Mouse (Mus musculus) frontal cortex, postnatal 25 days (tissue): ENCODE measurements around the gene Olfr140.

Experiments
- DNase-seq, 2 experiments: peaks; one replicate each; pipeline ENCODE4 v3.0.0; 2022; ENCODE audit warnings: low spot score in 2 of 2

The Olfr140 gene

GRCm38 (mm10) chr2:90063494-90063893 is at the start of gene Olfr140:
Gene Olfr140, minus strand, starts transcription at chr2:90063594.
- no peak for DNase-seq

GRCm38 (mm10) chr2:90070065-90070464 is 6.7 kb upstream of the Olfr140 start:
- no peak for DNase-seq

GRCm38 (mm10) chr2:90035037-90035436 is 28.4 kb downstream of the Olfr140 start, which contains the start of gene Olfr1265:
Gene Olfr1265, plus strand, starts transcription at chr2:90035337.
- DNase-seq = no peak

GRCm38 (mm10) chr2:90025477-90025876 is 37.9 kb downstream of the Olfr140 start, which contains the start of gene Olfr1264:
Gene Olfr1264, minus strand, starts transcription at chr2:90025577.
- no peak for DNase-seq

- DNase-seq = no peak
Measured at GRCm38 (mm10) chr2:90011831-90012230, 51.6 kb downstream of the Olfr140 start, which contains the start of gene Olfr1263. Gene Olfr1263, plus strand, starts transcription at chr2:90012131.

- no peak for DNase-seq
Measured at GRCm38 (mm10) chr2:89999845-90000244, 63.5 kb downstream of the Olfr140 start, which contains the start of gene Olfr1262. Gene Olfr1262, plus strand, starts transcription at chr2:90000145.
